Mouse (Mus musculus) liver, embryonic 13.5 days (tissue): ENCODE results near the gene Ccdc130. TPM values are rescaled to one million over a fixed set of nuclear protein-coding genes. Genes with fewer than 3 reads are reported as not detected.

Experiments used
- ATAC-seq: fragments of 200-750 bp; cut with Nextera tagmentation; 2 replicates; pipeline ENCODE4 v1.8.0; 2017; ENCODE audit warnings: low read depth, mild to moderate bottlenecking, moderate number of reproducible peaks, moderate library complexity
- DNase-seq: peaks from one replicate; pipeline ENCODE4 v3.0.0; 2022
- H3K27ac ChIP-seq: fragments of 300-500 bp; sonication (generic); 2 replicates; pipeline ENCODE4 v1.5.1; 2015; ENCODE audit warnings: moderate library complexity, mild to moderate bottlenecking, inconsistent platforms
- H3K27me3 ChIP-seq: fragments of 300-500 bp; sonication (generic); 2 replicates; pipeline ENCODE4 v1.6.1; 2015; ENCODE audit warnings: mild to moderate bottlenecking, inconsistent platforms
- H3K36me3 ChIP-seq: fragments of 300-500 bp; sonication (generic); 2 replicates; pipeline ENCODE4 v1.6.1; 2015; ENCODE audit warnings: mild to moderate bottlenecking, inconsistent platforms
- H3K4me1 ChIP-seq: fragments of 300-500 bp; sonication (generic); replicated peaks from 2 replicates; pipeline ENCODE4 v1.6.1; 2015; ENCODE audit warnings: inconsistent platforms
- H3K4me2 ChIP-seq: fragments of 300-500 bp; sonication (generic); 2 replicates; pipeline ENCODE4 v1.6.1; 2015; ENCODE audit warnings: inconsistent platforms, mild to moderate bottlenecking, moderate library complexity
- H3K4me3 ChIP-seq: fragments of 300-500 bp; sonication (generic); replicated peaks from 2 replicates; pipeline ENCODE4 v1.5.1; 2015; ENCODE audit warnings: mild to moderate bottlenecking, inconsistent platforms
- H3K9ac ChIP-seq: fragments of 300-500 bp; sonication (generic); 2 replicates; pipeline ENCODE4 v1.6.1; 2015; ENCODE audit warnings: mild to moderate bottlenecking, inconsistent platforms
- H3K9me3 ChIP-seq: fragments of 300-500 bp; sonication (generic); replicated peaks from 2 replicates; pipeline ENCODE4 v1.6.1; 2016; ENCODE audit warnings: inconsistent platforms
- WGBS: fragments of 180-500 bp; shearing (Covaris S2); methylation state at CpG from one replicate; pipeline ENCODE4 v1.1.7; 2015; ENCODE audit not compliant: insufficient replicate concordance; 5-methylcytosine and 5-hydroxymethylcytosine counted together
- microRNA counts: library from miRNA; unstranded; fragments of <30 nt; microRNA quantifications from one replicate; lab custom pipeline; 2016
- microRNA-seq: library from miRNA; unstranded; fragments of <30 nt; microRNA quantifications from one replicate; pipeline ENCODE4, GENCODE M21; 2016
- polyA plus RNA-seq: library from polyadenylated mRNA; unstranded; fragments of >200 nt; fragmentation: Nextera tagmentation; extraction: Ambion mirVana; gene quantifications from 2 replicates; pipeline ENCODE4 v1.2.1, GENCODE M21; 2015

The Ccdc130 gene
- polyA plus RNA-seq, 1 experiment from 2014 or later: 9.1 TPM

DNA sequence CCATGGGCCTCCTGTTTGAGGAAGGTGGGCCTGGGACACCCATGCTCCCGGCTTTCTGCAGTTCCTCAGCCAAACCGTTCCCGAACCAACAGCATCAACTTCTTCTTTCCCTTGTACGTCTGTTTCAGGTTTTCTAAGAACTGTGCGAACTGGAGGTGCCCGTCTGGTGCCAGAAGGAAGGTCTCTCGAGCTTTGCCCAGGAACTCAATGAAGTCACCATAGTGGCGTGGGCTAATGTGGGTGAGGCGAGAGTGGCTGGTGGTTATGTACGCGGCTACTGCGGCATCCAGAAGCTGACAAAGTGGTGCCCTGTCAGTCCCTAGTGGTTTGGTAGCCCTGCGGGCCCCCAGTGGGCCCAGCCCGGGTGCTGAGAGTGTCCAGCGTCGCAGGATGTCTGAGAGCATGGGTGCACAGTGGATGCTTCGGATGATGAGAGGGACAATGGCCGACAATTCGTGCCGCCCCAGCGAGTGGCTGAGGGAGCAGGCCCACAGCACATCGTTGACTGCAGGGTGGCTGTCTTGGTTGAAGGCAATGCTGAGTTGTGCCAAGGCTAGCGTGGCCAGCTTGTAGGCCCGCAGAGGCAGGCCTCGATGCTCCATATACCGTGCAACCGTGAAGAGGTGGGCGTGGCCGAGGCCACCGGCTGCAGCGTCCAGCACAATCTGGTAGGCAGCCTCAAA lies 58.2 kb downstream of the Ccdc130 start:
- no peak for ATAC-seq
- WGBS: 83% methylated on average over 31 of the region's 31 CpGs
- no peak overlapping the region for H3K9ac ChIP-seq
- peaks cover 26% of the 10 kb centered on the region for H3K4me1 ChIP-seq
- H3K4me2 ChIP-seq: no peak overlapping the region
- H3K27me3 ChIP-seq: no peaks in the 10 kb centered on the region
- peaks cover 28% of the 10 kb centered on the region for H3K36me3 ChIP-seq
- no peak for DNase-seq
- H3K9me3 ChIP-seq: no peaks in the 10 kb centered on the region
- H3K27ac ChIP-seq: no peak overlapping the region
- no peak overlapping the region for H3K4me3 ChIP-seq

DNA sequence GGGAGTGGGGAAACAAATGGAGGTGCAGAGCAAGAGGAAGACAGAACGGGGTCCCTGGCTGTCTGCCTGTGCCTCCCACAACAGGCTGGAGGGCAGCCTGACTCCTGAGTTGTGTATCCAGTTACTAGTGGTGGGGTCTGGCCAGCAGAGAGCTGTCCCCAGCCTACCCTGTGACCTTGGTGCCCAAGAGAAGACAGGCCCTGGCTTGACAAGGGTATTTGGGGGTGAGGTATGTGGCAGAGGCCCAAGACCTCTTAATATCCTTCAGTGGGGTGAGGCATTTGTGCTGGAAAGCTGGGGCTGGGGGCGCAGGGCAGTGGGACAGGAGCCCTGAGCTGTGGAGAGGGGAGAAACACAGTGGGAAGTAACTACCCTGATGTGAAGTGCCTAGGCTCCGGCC lies 59.0 kb downstream of the Ccdc130 start:
- H3K27ac ChIP-seq: no peak overlapping the region

DNA sequence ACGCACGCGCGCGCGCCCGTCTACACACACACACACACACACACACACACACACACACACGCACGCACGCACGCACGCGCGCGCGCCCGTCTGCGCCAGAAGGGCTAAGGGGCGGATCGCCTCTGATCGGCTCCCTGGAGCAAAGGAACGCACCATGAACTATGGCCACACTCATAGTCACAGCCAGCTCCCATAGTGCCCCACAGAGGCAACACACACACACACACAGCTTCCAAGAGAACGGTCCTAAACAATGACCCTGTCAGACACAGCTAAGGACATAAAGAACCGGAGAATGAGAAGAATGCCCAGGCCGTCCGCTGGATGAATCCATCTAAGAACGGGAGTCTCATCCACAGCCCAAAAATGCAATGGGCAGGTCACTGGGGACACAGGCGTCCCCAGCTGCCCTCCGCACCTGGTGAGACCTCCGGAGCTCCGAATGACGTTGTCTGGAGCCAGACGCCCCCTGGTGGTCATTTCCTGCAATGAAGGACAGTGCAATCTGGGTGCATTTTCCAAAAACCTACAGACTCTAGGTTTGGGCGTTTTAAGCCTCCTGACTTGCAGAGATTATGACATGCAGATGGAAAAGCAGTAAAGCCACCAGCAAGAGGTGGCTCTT lies 59.9 kb downstream of the Ccdc130 start:
- no peak overlapping the region for H3K9ac ChIP-seq
- DNase-seq: no peak
- no peak overlapping the region for H3K4me3 ChIP-seq
- no peak overlapping the region for H3K4me2 ChIP-seq
- H3K27ac ChIP-seq: no peak overlapping the region
- peaks cover 36% of the 10 kb centered on the region for H3K36me3 ChIP-seq
- H3K4me1 ChIP-seq: peaks cover 26% of the 10 kb centered on the region
- peak; percentile 32; the same call in 1 of the 2 replicates for ATAC-seq
- WGBS: 62% methylated on average over 34 of the region's 34 CpGs
- no peaks in the 10 kb centered on the region for H3K27me3 ChIP-seq
- H3K9me3 ChIP-seq: no peaks in the 10 kb centered on the region

More for the DNA sequence above, 59.0 kb downstream of the Ccdc130 start:
- H3K9me3 ChIP-seq: no peaks in the 10 kb centered on the region
- H3K4me3 ChIP-seq: no peak overlapping the region
- no peak overlapping the region for H3K9ac ChIP-seq
- H3K27me3 ChIP-seq: no peaks in the 10 kb centered on the region
- no peak for ATAC-seq
- peaks cover 26% of the 10 kb centered on the region for H3K4me1 ChIP-seq
- peaks cover 31% of the 10 kb centered on the region for H3K36me3 ChIP-seq
- no peak overlapping the region for H3K4me2 ChIP-seq
- DNase-seq: no peak
- WGBS: 94% methylated on average over 3 of the region's 3 CpGs

DNA sequence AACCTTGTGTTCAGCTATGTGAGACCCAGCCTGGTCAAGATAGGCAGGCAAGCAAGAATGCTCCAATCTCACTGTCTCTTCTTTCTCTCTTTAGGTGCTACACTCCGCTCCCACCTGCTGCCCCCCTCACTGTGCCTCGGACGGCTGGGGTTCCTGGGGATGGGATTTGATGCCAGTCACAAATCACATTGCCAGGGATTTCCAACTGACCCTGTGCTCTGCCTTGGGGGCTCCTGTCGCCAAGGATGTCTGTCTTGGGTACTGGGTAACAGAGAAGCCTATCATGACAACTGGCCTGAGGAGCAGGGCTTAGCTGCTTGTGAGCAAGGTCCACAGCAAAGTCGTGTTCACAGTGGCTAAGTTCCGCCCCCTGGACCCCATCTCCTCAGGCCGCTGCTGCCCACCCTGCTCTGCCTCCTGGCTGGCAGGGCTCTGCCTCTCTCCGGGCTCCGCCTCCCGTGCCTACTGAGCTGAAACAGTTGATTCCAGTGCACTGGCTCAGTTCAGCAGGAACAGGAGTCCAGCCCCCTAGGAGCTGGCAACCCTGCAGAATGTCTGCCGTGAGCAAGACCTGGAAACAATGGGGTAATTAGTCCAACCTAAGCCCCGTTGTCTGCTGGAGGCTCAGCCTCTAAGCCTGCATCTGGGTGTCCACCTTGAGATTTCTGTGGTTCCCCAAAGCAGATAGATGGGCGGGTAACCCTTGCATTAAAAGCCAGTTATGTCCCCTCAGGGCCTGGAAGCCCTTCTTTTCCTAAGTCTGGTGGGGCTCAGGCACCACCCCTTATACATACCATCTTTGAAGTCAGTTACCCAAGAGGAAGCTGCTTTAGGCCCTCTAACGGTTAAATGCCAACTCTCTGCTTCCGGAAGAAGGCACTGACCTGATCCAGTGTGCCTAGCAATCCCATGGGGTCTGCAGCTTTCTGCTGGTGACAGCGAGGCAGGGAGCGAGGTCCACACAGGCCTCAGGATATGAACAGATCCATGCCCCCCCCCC lies 61.5 kb downstream of the Ccdc130 start:
- ATAC-seq: no peak
- Histone ChIP-seq H3K9ac (0 out of 2 replicates have a peak overlapping the region, but pooled peaks have one; percentile 3), H3K4me2 (no peak overlapping the region), H3K4me3 (no peak overlapping the region), H3K27me3 (peaks cover 5% of the 10 kb centered on the region; the same call in 1 of the 2 replicates), H3K4me1 (peaks cover 33% of the 10 kb centered on the region), H3K27ac (peak overlapping the region; percentile 67), H3K9me3 (no peaks in the 10 kb centered on the region), H3K36me3 (peaks cover 33% of the 10 kb centered on the region)
- DNase-seq: no peak
- WGBS: 55% methylated on average over 17 of the region's 17 CpGs

DNA sequence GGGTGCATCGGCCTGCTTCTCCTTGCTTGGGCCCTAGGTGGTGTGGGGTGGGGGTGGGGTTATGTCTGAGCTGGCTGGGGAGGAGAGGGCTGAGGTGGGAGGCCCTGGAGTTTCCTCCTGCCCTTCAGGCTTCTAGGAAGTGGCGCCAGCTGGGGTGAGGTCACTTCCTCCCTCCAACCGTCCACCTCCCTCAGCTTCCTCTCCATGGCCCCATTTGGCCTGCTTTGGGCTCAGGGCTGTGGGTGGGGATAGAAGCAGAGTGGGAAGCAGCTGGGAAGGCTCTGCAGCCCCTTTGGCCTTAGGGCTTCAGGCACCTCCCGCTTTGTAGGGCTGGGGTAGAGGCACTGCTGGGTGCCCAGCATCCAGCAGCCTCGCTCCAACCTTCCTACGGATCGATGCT lies 62.4 kb downstream of the Ccdc130 start:
- Histone ChIP-seq H3K4me3 (no peak overlapping the region), H3K9me3 (no peaks in the 10 kb centered on the region), H3K4me1 (peaks cover 42% of the 10 kb centered on the region), H3K4me2 (no peak overlapping the region; the same call in 1 of the 2 replicates), H3K9ac (no peak overlapping the region), H3K36me3 (peaks cover 33% of the 10 kb centered on the region), H3K27ac (peak overlapping the region; percentile 67), H3K27me3 (peaks cover 8% of the 10 kb centered on the region)
- WGBS: 34% methylated on average over 7 of the region's 7 CpGs
- DNase-seq (no peak), ATAC-seq (0 out of 2 replicates have a peak, but pooled peaks have one; percentile 24)

MicroRNAs within 50 kb of the gene (microRNA counts, 519-probe panel; counts per million panel counts)
- microRNA mmu-miR-23a (lab: Ali Mortazavi, UCI) (5,715 counts per million, percentile 70 among the panel's probes with 10 or more counts), microRNA mmu-miR-27a (lab: Ali Mortazavi, UCI) (5,829 counts per million, percentile 72 among the panel's probes with 10 or more counts)

Small RNA genes lying within 50 kb of the gene (microRNA-seq; reads per million reads assigned to microRNA genes)
- 15,380 reads per million, percentile 96 among the genes with 10 or more reads in this experiment for gene Mir23a
- gene Mir24-2: not detected
- 287 reads per million, percentile 63 among the genes with 10 or more reads in this experiment for gene Mir27a
- gene Mir3074-2: not detected

Other genes with a start within 250 kb of the Ccdc130 start
- 0.06 and 0.27 TPM in 2 replicates for gene Palm3, start 248.9 kb downstream of the Ccdc130 start, polyA plus RNA-seq
- gene Il27ra, start 227.8 kb downstream of the Ccdc130 start, polyA plus RNA-seq: 0.72 and 1.1 TPM in 2 replicates
- gene Rln3, start 225.4 kb downstream of the Ccdc130 start, polyA plus RNA-seq: not detected in 2 replicates
- gene Gm10643, start 205.2 kb downstream of the Ccdc130 start, polyA plus RNA-seq: 0.12 and 0.14 TPM in 2 replicates
- 2.4 and 2.7 TPM in 2 replicates for gene Rfx1, start 203.5 kb downstream of the Ccdc130 start, polyA plus RNA-seq
- gene Dcaf15, start 165.6 kb downstream of the Ccdc130 start, polyA plus RNA-seq: 3.7 and 4.3 TPM in 2 replicates
- 0.05 TPM in 1 of 2 replicates, not detected in the other for gene Podnl1, start 144.4 kb downstream of the Ccdc130 start, polyA plus RNA-seq
- 5.4 and 6.2 TPM in 2 replicates for gene Cc2d1a, start 122.4 kb downstream of the Ccdc130 start, polyA plus RNA-seq
- gene 4930432K21Rik, start 122.4 kb downstream of the Ccdc130 start, polyA plus RNA-seq: 0.13 and 0.25 TPM in 2 replicates
- 0.28 and 0.34 TPM in 2 replicates for gene Nanos3, start 85.2 kb downstream of the Ccdc130 start, polyA plus RNA-seq
- gene Zswim4, start 33.3 kb downstream of the Ccdc130 start, polyA plus RNA-seq: 2.1 and 2.2 TPM in 2 replicates
- gene D8Ertd738e, start 20.7 kb downstream of the Ccdc130 start, polyA plus RNA-seq: 229 and 245 TPM in 2 replicates
- gene Mri1, start 13.1 kb downstream of the Ccdc130 start, polyA plus RNA-seq: 41.2 and 48.4 TPM in 2 replicates
- gene Cacna1a, start 118.1 kb upstream of the Ccdc130 start, polyA plus RNA-seq: 0.51 and 0.74 TPM in 2 replicates